Mouse (Mus musculus): ENCODE data around the gene Mrpl11. TPM values are rescaled to one million over a fixed set of nuclear protein-coding genes. Genes with fewer than 3 reads are reported as not detected.
A peak's percentile ranks its signal among the peaks of the same experiment; 100 is the strongest.

The Mrpl11 gene
- total and polyA plus RNA-seq, 3 experiments, result 74.0 to 171 (median 102) TPM

- H3K79me2 ChIP-seq (replicated peaks; ENCODE audit: control insufficient read depth, extremely low read depth, insufficient read depth, poor library complexity, severe bottlenecking), result no peaks in the 10 kb centered on the region
- H3K9ac ChIP-seq (ENCODE audit: insufficient read depth, low read depth), result no peak overlapping the region
- DNase-seq (ENCODE audit: extremely low read depth), result peak; percentile 74
- 0 out of 2 replicates have a peak, but pooled peaks have one; percentile 16 for TF ChIP-seq NELFE (IDR thresholded peaks at IDR 0.05; ENCODE audit: low read depth, low read length)
- TF ChIP-seq RAD21 (IDR thresholded peaks at IDR 0.05; ENCODE audit: low read depth, low read length), result peak; percentile 81
- TF ChIP-seq SIN3A (IDR thresholded peaks at IDR 0.05; ENCODE audit: low read length), result 0 out of 2 replicates have a peak, but pooled peaks have one; percentile 27
- peak; percentile 95 for TF ChIP-seq SMC3 (IDR thresholded peaks at IDR 0.05; ENCODE audit: low read depth, low read length)
- peak; percentile 77 to 93 for TF ChIP-seq CTCF (conservative IDR thresholded peaks at IDR 0.05 in 1 of 2, IDR thresholded peaks at IDR 0.05 in 1 of 2; ENCODE audit: low read depth in 2 of 2, low read length in 2 of 2)
- TF ChIP-seq POLR2AphosphoS2 (IDR thresholded peaks at IDR 0.05; ENCODE audit: low read depth, low read length), result no peak
- no peaks in the 10 kb centered on the region for H3K9me3 ChIP-seq (replicated peaks; ENCODE audit: low read length)
- H3K4me1 ChIP-seq (ENCODE audit: control insufficient read depth in 1 of 2, insufficient read depth in 2 of 2), result 0 out of 4 replicates have a peak, but pooled peaks cover 0 to 2% of the 10 kb centered on the region in 2 experiments
- H3K4me3 ChIP-seq (replicated peaks in 1 of 3; ENCODE audit: low read depth in 2 of 3, low read length in 2 of 3, poor library complexity in 1 of 3), result no peak overlapping the region
- H3K27ac ChIP-seq (ENCODE audit: insufficient read depth, low read depth), result no peak overlapping the region
- dilution Hi-C loops (cut with MboI; ENCODE audit: extremely low pct_ligation_motif_present, extremely low pct_unique_long_range_greater_than_20kb, low sequenced_read_pairs) (no loop called here), in situ Hi-C loops (cut with MboI; ENCODE audit: low pct_ligation_motif_present, low pct_unique_long_range_greater_than_20kb, low sequenced_read_pairs) (loop anchor here (25.0 kb wide), 2 partner anchors 344 to 494 kb away; partner anchors contain the start of genes 2010003K11Rik, Rce1 and Syt12)
- H3K36me3 ChIP-seq (replicated peaks in 1 of 2; ENCODE audit: control insufficient read depth in 1 of 2, insufficient read depth in 1 of 2, low read length in 1 of 2), result no peaks in the 10 kb centered on the region
- peaks cover 71% of the 10 kb centered on the region for H3K27me3 ChIP-seq (replicated peaks)
- H3K4me2 ChIP-seq (ENCODE audit: insufficient read depth, low read depth, poor library complexity, severe bottlenecking), result no peak overlapping the region
These were observed 19.8 kb downstream of the Mrpl11 start for GRCm38 (mm10) chr19:4981767-4982166.

GRCm38 (mm10) chr19:4989013-4989412, 27.1 kb downstream of the Mrpl11 start:
- in situ Hi-C loops (cut with MboI; ENCODE audit: low pct_ligation_motif_present, low pct_unique_long_range_greater_than_20kb, low sequenced_read_pairs) (loop anchor here (25.0 kb wide), 2 partner anchors 352 to 502 kb away; partner anchors contain the start of genes 2010003K11Rik, Rce1 and Syt12), dilution Hi-C loops (cut with MboI; ENCODE audit: extremely low pct_ligation_motif_present, extremely low pct_unique_long_range_greater_than_20kb, low sequenced_read_pairs) (no loop called here)
- Histone ChIP-seq H3K36me3 (replicated peaks in 1 of 2; ENCODE audit: control insufficient read depth in 1 of 2, insufficient read depth in 1 of 2, low read length in 1 of 2) (no peaks in the 10 kb centered on the region), H3K4me1 (ENCODE audit: control insufficient read depth in 1 of 2, insufficient read depth in 2 of 2) (peaks cover 8% of the 10 kb centered on the region in 2 experiments), H3K79me2 (replicated peaks; ENCODE audit: control insufficient read depth, extremely low read depth, insufficient read depth, poor library complexity, severe bottlenecking) (no peaks in the 10 kb centered on the region), H3K27me3 (replicated peaks) (peaks cover 69% of the 10 kb centered on the region), H3K4me2 (ENCODE audit: insufficient read depth, low read depth, poor library complexity, severe bottlenecking) (no peak overlapping the region), H3K9ac (ENCODE audit: insufficient read depth, low read depth) (no peak overlapping the region), H3K9me3 (replicated peaks; ENCODE audit: low read length) (peaks cover 5% of the 10 kb centered on the region), H3K4me3 (replicated peaks in 1 of 3; ENCODE audit: low read depth in 2 of 3, low read length in 2 of 3, poor library complexity in 1 of 3) (no peak overlapping the region), H3K27ac (ENCODE audit: insufficient read depth, low read depth) (no peak overlapping the region)
- TF ChIP-seq GABPA (IDR thresholded peaks at IDR 0.05; ENCODE audit: insufficient replicate concordance, low read depth, low read length) (no peak), TBP (conservative IDR thresholded peaks at IDR 0.05; ENCODE audit: low read depth, low read length) (no peak), CHD1 (IDR thresholded peaks at IDR 0.05; ENCODE audit: low read depth, low read length) (no peak), SIN3A (IDR thresholded peaks at IDR 0.05; ENCODE audit: low read length) (peak; percentile 100), CHD2 (IDR thresholded peaks at IDR 0.05; ENCODE audit: low read length) (no peak), MXI1 (IDR thresholded peaks at IDR 0.05; ENCODE audit: low read depth, low read length) (peak; percentile 98)
- DNase-seq (ENCODE audit: extremely low read depth), result peak; percentile 82

GRCm38 (mm10) chr19:4989434-4990255, 27.7 kb downstream of the Mrpl11 start:
- TF ChIP-seq MXI1 (IDR thresholded peaks at IDR 0.05; ENCODE audit: low read depth, low read length), result no peak
- no peak for TF ChIP-seq POLR2A (IDR thresholded peaks at IDR 0.05; ENCODE audit: low read depth, low read length)
- no peak for TF ChIP-seq E2F4 (IDR thresholded peaks at IDR 0.05; ENCODE audit: insufficient replicate concordance, low read depth, low read length)
- no peak for TF ChIP-seq ELF1 (IDR thresholded peaks at IDR 0.05; ENCODE audit: low read depth, low read length)
- TF ChIP-seq NELFE (IDR thresholded peaks at IDR 0.05; ENCODE audit: low read depth, low read length), result no peak
- no peak for TF ChIP-seq ZMIZ1 (IDR thresholded peaks at IDR 0.05; ENCODE audit: low read depth, low read length)
- TF ChIP-seq JUN (IDR thresholded peaks at IDR 0.05; ENCODE audit: insufficient read depth, low read depth, low read length), result no peak
- TF ChIP-seq MAFK (IDR thresholded peaks at IDR 0.05; ENCODE audit: insufficient replicate concordance, low read length), result no peak
- no peak for TF ChIP-seq HCFC1 (IDR thresholded peaks at IDR 0.05; ENCODE audit: low read depth, low read length)
- TF ChIP-seq CTCF (conservative IDR thresholded peaks at IDR 0.05 in 1 of 2, IDR thresholded peaks at IDR 0.05 in 1 of 2; ENCODE audit: low read depth in 2 of 2, low read length in 2 of 2), result no peak
- TF ChIP-seq ZNF384 (IDR thresholded peaks at IDR 0.05; ENCODE audit: low read depth, low read length), result no peak
- TF ChIP-seq GABPA (IDR thresholded peaks at IDR 0.05; ENCODE audit: insufficient replicate concordance, low read depth, low read length), result no peak
- TF ChIP-seq POLR2AphosphoS2 (IDR thresholded peaks at IDR 0.05; ENCODE audit: low read depth, low read length), result no peak

More at GRCm38 (mm10) chr19:4989434-4990255, 27.7 kb downstream of the Mrpl11 start:
- no peak overlapping the region for H3K4me3 ChIP-seq (replicated peaks in 1 of 3; ENCODE audit: low read depth in 2 of 3, low read length in 2 of 3, poor library complexity in 1 of 3)
- in situ Hi-C loops (cut with MboI; ENCODE audit: low pct_ligation_motif_present, low pct_unique_long_range_greater_than_20kb, low sequenced_read_pairs) (loop anchor here (25.0 kb wide), 2 partner anchors 352 to 502 kb away; partner anchors contain the start of genes 2010003K11Rik, Rce1 and Syt12), dilution Hi-C loops (cut with MboI; ENCODE audit: extremely low pct_ligation_motif_present, extremely low pct_unique_long_range_greater_than_20kb, low sequenced_read_pairs) (no loop called here)
- peaks cover 69% of the 10 kb centered on the region for H3K27me3 ChIP-seq (replicated peaks)
- H3K9ac ChIP-seq (ENCODE audit: insufficient read depth, low read depth), result no peak overlapping the region
- H3K27ac ChIP-seq (ENCODE audit: insufficient read depth, low read depth), result no peak overlapping the region
- DNase-seq (ENCODE audit: extremely low read depth), result no peak
- no peak overlapping the region for H3K4me2 ChIP-seq (ENCODE audit: insufficient read depth, low read depth, poor library complexity, severe bottlenecking)
- H3K79me2 ChIP-seq (replicated peaks; ENCODE audit: control insufficient read depth, extremely low read depth, insufficient read depth, poor library complexity, severe bottlenecking), result no peaks in the 10 kb centered on the region
- no peaks in the 10 kb centered on the region for H3K36me3 ChIP-seq (replicated peaks in 1 of 2; ENCODE audit: control insufficient read depth in 1 of 2, insufficient read depth in 1 of 2, low read length in 1 of 2)
- peaks cover 5% of the 10 kb centered on the region for H3K9me3 ChIP-seq (replicated peaks; ENCODE audit: low read length)
- H3K4me1 ChIP-seq (ENCODE audit: control insufficient read depth in 1 of 2, insufficient read depth in 2 of 2), result peaks cover 8% of the 10 kb centered on the region in 2 experiments
